Mouse (Mus musculus): ENCODE data around the gene Gm10720.
"Not testable (repeated sequence)": the region's sequence is repeated elsewhere in the genome, so short reads cannot be mapped to it uniquely, and the experiment has no call there.

DNA sequence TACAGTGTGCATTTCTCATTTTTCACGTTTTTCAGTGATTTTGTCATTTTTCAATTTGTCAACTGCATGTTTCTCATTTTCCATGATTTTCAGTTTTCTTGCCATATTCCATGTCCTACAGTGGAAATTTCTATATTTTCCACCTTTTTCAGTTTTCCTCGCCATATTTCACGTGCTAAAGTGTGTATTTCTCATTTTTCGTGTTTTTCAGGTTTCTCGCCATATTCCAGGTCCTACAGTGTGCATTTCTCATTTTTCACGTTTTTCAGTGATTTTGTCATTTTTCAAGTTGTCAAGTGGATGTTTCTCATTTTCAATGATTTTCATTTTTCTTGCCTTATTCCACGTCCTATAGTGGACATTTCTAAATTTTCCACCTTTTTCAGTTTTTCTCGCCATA lies 21.1 kb downstream of the Gm10720 start, which contains the start of gene Gm10715:
- not testable (repeated sequence) for TF ChIP-seq CTCF (IDR thresholded peaks at IDR 0.05; ENCODE audit: control insufficient read depth, insufficient read depth, low read length); POLR2A (IDR thresholded peaks at IDR 0.05; ENCODE audit: borderline replicate concordance, control insufficient read depth, low read depth, low read length)

Data from bone marrow, adult 2 months (tissue).